Mouse (Mus musculus) leukemia stem cell, adult 10-12 weeks (primary cell): ENCODE measurements around the gene Emc3. TPM values are rescaled to one million over a fixed set of nuclear protein-coding genes. Genes with fewer than 3 reads are reported as not detected.

Source experiments
- polyA plus RNA-seq: library from polyadenylated mRNA; stranded (reverse); fragments of >175 nt; gene quantifications from 2 replicates; pipeline ENCODE4 v1.2.3, GENCODE M21; 2012; ENCODE audit warnings: low replicate concordance

Gene Emc3
- polyA plus RNA-seq, result 54.1 and 74.3 TPM in 2 replicates

DNA sequence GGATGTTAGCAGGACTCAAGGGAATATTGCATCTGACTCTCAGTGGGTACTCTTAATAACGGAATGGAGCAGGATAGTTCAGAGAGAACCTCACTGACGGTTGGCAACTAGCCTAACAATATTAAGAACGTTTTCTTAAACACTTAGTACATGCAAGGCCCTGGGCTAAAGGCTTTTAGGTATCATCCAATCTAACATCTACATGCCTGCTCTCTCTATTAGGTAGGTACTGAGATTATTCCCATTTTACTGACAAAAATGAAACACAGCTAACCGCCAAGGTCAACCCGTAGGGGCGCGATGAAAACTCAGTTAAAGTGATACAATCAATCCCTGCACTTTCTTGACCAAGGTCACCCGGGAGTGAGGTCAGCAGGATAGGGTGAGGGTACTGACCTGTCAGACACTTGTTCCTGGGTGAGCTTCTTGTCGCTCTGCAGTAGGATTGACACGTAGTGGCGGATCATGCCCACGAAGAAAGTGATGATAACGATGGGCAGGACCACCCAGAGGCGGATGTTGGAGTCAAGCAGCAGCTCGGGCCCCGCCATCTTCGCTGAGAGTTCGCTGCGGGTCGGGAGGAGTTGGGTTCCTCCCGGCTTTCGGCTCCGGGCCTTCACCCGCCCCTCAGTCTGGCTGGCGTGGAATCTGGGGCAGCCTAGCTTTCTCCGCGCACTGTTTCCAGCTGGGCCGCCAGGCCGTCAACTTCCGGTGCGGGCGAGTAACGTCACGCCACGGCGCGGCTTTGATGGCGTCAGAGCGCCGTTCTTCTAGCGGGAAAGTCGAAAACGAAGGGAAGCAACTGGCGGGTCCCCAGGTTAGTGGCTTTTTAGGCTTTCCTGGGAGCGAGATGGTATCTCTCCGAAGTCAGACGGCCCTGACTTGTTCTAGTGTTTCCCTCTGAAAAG is at the start of gene Emc3, which contains the start of gene Fancd2:
Emc3 (minus strand) TSS at position 721 of the 908 bp plus-strand sequence.
Fancd2 (plus strand) TSS at position 751 of the 908 bp plus-strand sequence.

GRCm38 (mm10) chr6:113501388-113502084 is 29.9 kb downstream of the Emc3 start, which contains the start of gene Prrt3:
Gene Prrt3 (minus strand): TSS chr6:113501931.

DNA sequence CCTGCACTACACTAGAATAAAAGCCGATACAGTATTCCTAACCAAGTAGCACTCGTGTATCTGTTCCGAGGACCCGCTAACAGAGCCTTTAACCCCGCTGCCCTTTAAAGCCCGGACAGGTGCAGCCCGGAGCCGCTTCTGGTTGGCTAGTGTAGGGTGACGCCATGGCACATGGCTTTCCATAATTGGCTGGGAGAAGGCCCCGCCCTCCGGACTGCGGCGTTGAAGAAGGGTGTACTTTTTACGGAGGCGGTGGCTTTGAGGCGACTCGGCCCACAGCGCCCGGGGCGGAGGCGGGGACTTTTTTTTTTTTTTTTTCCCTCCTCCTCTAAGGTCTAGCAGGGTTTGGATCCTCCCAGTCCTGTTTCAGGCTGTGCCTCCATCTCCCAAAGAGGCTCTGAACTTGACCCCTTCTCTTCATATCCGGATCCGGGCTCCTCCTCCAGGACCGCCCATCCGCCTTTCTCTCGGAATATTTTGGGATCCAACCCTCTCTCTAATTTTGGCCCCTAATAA is 48.3 kb downstream of the Emc3 start, which contains the start of gene Creld1:
Creld1 (plus strand) TSS at position 198 of the 516 bp plus-strand sequence.

DNA sequence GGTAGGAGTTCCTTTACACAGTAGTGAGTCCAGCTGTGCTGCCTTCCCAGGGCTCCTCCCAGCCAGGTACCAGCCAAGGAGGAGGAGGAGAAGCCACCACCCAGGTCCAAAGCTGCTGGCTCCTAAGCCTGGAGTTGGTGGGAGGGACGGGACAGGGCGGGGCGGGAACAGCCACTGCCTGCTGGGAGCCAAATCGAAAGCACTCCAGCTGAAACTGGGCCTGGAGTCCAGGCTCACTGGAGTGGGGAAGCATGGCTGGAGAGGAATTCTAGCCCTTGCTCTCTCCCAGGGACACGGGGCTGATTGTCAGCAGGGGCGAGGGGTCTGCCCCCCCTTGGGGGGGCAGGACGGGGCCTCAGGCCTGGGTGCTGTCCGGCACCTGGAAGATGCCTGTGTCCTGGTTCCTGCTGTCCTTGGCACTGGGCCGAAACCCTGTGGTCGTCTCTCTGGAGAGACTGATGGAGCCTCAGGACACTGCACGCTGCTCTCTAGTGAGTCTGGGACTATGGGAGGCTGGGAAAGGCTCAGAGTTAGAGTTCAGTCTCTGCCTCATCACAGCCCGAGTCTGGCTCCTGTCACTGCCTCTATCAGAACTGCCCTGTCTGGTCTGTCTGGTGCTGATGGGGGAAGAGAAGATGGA is 60.0 kb downstream of the Emc3 start, which contains the start of gene Il17rc:
Il17rc (plus strand) TSS at position 131 of the 640 bp plus-strand sequence.

Other genes with a start within 250 kb of the Emc3 start
- not detected in 2 replicates for gene Cpne9, start 249.3 kb downstream of the Emc3 start, polyA plus RNA-seq
- 31.9 and 78.4 TPM in 2 replicates for gene Brpf1, start 224.5 kb downstream of the Emc3 start, polyA plus RNA-seq
- 11.2 and 13.0 TPM in 2 replicates for gene Ogg1, start 204.7 kb downstream of the Emc3 start, polyA plus RNA-seq
- 3.1 and 4.4 TPM in 2 replicates for gene Camk1, start 187.7 kb downstream of the Emc3 start, polyA plus RNA-seq
- gene Tada3, start 153.8 kb downstream of the Emc3 start, polyA plus RNA-seq, result 41.4 and 52.6 TPM in 2 replicates
- 409 and 484 TPM in 2 replicates for gene Arpc4, start 153.5 kb downstream of the Emc3 start, polyA plus RNA-seq
- 5.9 and 6.1 TPM in 2 replicates for gene Ttll3, start 142.4 kb downstream of the Emc3 start, polyA plus RNA-seq
- gene Rpusd3, start 112.3 kb downstream of the Emc3 start, polyA plus RNA-seq, result 135 and 164 TPM in 2 replicates
- not detected in 2 replicates for gene Cidec, start 95.9 kb downstream of the Emc3 start, polyA plus RNA-seq
- gene Jagn1, start 89.1 kb downstream of the Emc3 start, polyA plus RNA-seq, result 8.9 and 12.8 TPM in 2 replicates
- 0.08 TPM in 1 of 2 replicates, not detected in the other for gene Il17re, start 73.2 kb downstream of the Emc3 start, polyA plus RNA-seq
- gene Il17rc, start 60.2 kb downstream of the Emc3 start, polyA plus RNA-seq, result 2.5 and 3.0 TPM in 2 replicates
- gene Creld1, start 48.4 kb downstream of the Emc3 start, polyA plus RNA-seq, result 25.7 and 65.0 TPM in 2 replicates
- 0.06 TPM in 1 of 2 replicates, not detected in the other for gene Prrt3, start 29.7 kb downstream of the Emc3 start, polyA plus RNA-seq
- 0.74 and 3.2 TPM in 2 replicates for gene Fancd2, start within 50 bp of the Emc3 start, polyA plus RNA-seq
- gene Fancd2os, start 69.1 kb upstream of the Emc3 start, polyA plus RNA-seq, result not detected in 2 replicates
- gene Brk1, start 73.1 kb upstream of the Emc3 start, polyA plus RNA-seq, result 7.0 and 22.1 TPM in 2 replicates
- 6.5 and 10.1 TPM in 2 replicates for gene Vhl, start 92.3 kb upstream of the Emc3 start, polyA plus RNA-seq
- gene Irak2, start 106.8 kb upstream of the Emc3 start, polyA plus RNA-seq, result 57.1 and 103 TPM in 2 replicates
- 46.3 and 62.3 TPM in 2 replicates for gene Tatdn2, start 165.4 kb upstream of the Emc3 start, polyA plus RNA-seq
- not detected in 2 replicates for gene Ghrl, start 188.2 kb upstream of the Emc3 start, polyA plus RNA-seq
- gene Sec13, start 209.1 kb upstream of the Emc3 start, polyA plus RNA-seq, result 10.2 and 29.8 TPM in 2 replicates